Mouse (Mus musculus): ENCODE measurements around the gene Tprkb. TPM values are rescaled to one million over a fixed set of nuclear protein-coding genes. Genes with fewer than 3 reads are reported as not detected.
"Not testable (repeated sequence)": the region's sequence is repeated elsewhere in the genome, so short reads cannot be mapped to it uniquely, and the experiment has no call there.

Gene Tprkb
- 10 to 100 TPM; 10.2 TPM for total RNA-seq (2021)
- long read RNA-seq, experiment 1, transcript Tprkb-201 (6 exons, 2,103 nt), result major isoform, 7 of 11 reads
- long read RNA-seq, experiment 1, partial matches to known transcripts, result 1 of 11 reads
- long read RNA-seq, experiment 1, other reads (novel, unspliced or antisense), result 2 of 11 reads
- long read RNA-seq, experiment 2, transcript Tprkb-201 (6 exons, 2,103 nt), result major isoform, 6 of 11 reads
- long read RNA-seq, experiment 2, partial matches to known transcripts, result 0 of 11 reads
- long read RNA-seq, experiment 2, other reads (novel, unspliced or antisense), result 2 of 11 reads

- intact Hi-C loops (cut with DNase I), result no loop called here
- no peak for DNase-seq
Measured at GRCm38 (mm10) chr6:85911587-85911986, at the start of gene Tprkb. Gene Tprkb (plus strand): TSS chr6:85911865.

- no peak for DNase-seq
- intact Hi-C loops (cut with DNase I), result no loop called here
Measured at GRCm38 (mm10) chr6:85862565-85862964, 49.1 kb upstream of the Tprkb start.

GRCm38 (mm10) chr6:85863136-85863535, 48.5 kb upstream of the Tprkb start:
- intact Hi-C loops (cut with DNase I), result no loop called here
- DNase-seq, result no peak

- intact Hi-C loops (cut with DNase I), result no loop called here
- no peak for DNase-seq
Measured at GRCm38 (mm10) chr6:85863840-85864239, 47.8 kb upstream of the Tprkb start.

- peak in 1 of 2 experiments; percentile 16 for DNase-seq
- intact Hi-C loops (cut with DNase I), result not testable (repeated sequence)
Measured at GRCm38 (mm10) chr6:85864900-85865639, 46.6 kb upstream of the Tprkb start.

GRCm38 (mm10) chr6:85866166-85866565, 45.5 kb upstream of the Tprkb start:
- intact Hi-C loops (cut with DNase I); DNase-seq: not testable (repeated sequence)

- intact Hi-C loops (cut with DNase I); DNase-seq: not testable (repeated sequence)
Measured at GRCm38 (mm10) chr6:85866995-85867394, 44.7 kb upstream of the Tprkb start.

- DNase-seq, result no peak
- intact Hi-C loops (cut with DNase I), result no loop called here
Measured at GRCm38 (mm10) chr6:85867726-85868690, 43.7 kb upstream of the Tprkb start.

GRCm38 (mm10) chr6:85869006-85869405, 42.7 kb upstream of the Tprkb start, which contains the start of gene Nat8f2:
Gene Nat8f2 (minus strand): TSS chr6:85869158.
- DNase-seq; intact Hi-C loops (cut with DNase I): not testable (repeated sequence)

- intact Hi-C loops (cut with DNase I); DNase-seq: not testable (repeated sequence)
Measured at GRCm38 (mm10) chr6:85883246-85883645, 28.4 kb upstream of the Tprkb start.

- intact Hi-C loops (cut with DNase I), result no loop called here
- no peak for DNase-seq
Measured at GRCm38 (mm10) chr6:85884311-85884710, 27.4 kb upstream of the Tprkb start.

- no peak for DNase-seq
- intact Hi-C loops (cut with DNase I), result no loop called here
Measured at GRCm38 (mm10) chr6:85888961-85889360, 22.7 kb upstream of the Tprkb start.

- intact Hi-C loops (cut with DNase I), result not testable (repeated sequence)
- DNase-seq, result peak in 1 of 2 experiments; percentile 35
Measured at GRCm38 (mm10) chr6:85895061-85895648, 16.5 kb upstream of the Tprkb start.

- DNase-seq; intact Hi-C loops (cut with DNase I): not testable (repeated sequence)
Measured at GRCm38 (mm10) chr6:85898596-85899475, 12.8 kb upstream of the Tprkb start.

- DNase-seq, result no peak
- intact Hi-C loops (cut with DNase I), result loop anchor here (10.0 kb wide), 1 partner anchor 318 kb away; the partner anchor contains the start of gene Alms1
Measured at GRCm38 (mm10) chr6:85902303-85902702, 9.4 kb upstream of the Tprkb start.

GRCm38 (mm10) chr6:85904642-85905061, 7.0 kb upstream of the Tprkb start, which contains the start of gene Nat8f4:
Gene Nat8f4 (minus strand): TSS chr6:85904884.
- DNase-seq, result peak; percentile 71 to 84
- intact Hi-C loops (cut with DNase I), result loop anchor here (10.0 kb wide), 1 partner anchor 320 kb away; the partner anchor contains the start of gene Alms1

GRCm38 (mm10) chr6:85906911-85907351, 4.7 kb upstream of the Tprkb start:
- intact Hi-C loops (cut with DNase I), result loop anchor here (10.0 kb wide), 1 partner anchor 322 kb away; the partner anchor contains the start of gene Alms1
- peak; percentile 13 to 28 for DNase-seq

GRCm38 (mm10) chr6:85908341-85908740, 3.3 kb upstream of the Tprkb start:
- intact Hi-C loops (cut with DNase I), result loop anchor here (10.0 kb wide), 1 partner anchor 324 kb away; the partner anchor contains the start of gene Alms1

More at GRCm38 (mm10) chr6:85908341-85908740, 3.3 kb upstream of the Tprkb start:
- no peak for DNase-seq
